Mouse (Mus musculus): Measurements from ENCODE around the gene Depdc5. TPM values are rescaled to one million over a fixed set of nuclear protein-coding genes. Genes with fewer than 3 reads are reported as not detected.

Depdc5 gene
- 3.2 TPM for polyA plus RNA-seq (2015; fragmentation: Illumina TruSeq; extraction: RNeasy Lipid Tissue Mini Kit (QIAGEN cat#74804); ENCODE audit: insufficient read depth, low read depth, low replicate concordance)

GRCm38 (mm10) chr5:32863253-32864228 is at the start of gene Depdc5:
Gene Depdc5 (plus strand): TSS chr5:32863701.

GRCm38 (mm10) chr5:32827009-32827408 is 36.5 kb upstream of the Depdc5 start, which contains the start of gene Gm20671:
Gene Gm20671 (minus strand): TSS chr5:32827109.

GRCm38 (mm10) chr5:32853731-32854507 is 9.6 kb upstream of the Depdc5 start, which contains the start of gene Prr14l:
Gene Prr14l (minus strand): TSS chr5:32854256.

GRCm38 (mm10) chr5:33018561-33019425 is 155.3 kb downstream of the Depdc5 start, which contains the start of gene Ywhah:
Gene Ywhah (plus strand): TSS chr5:33018816.

Other genes starting within 250 kb of the Depdc5 start
- 11.2 TPM for gene Pisd, start 78.1 kb upstream of the Depdc5 start, polyA plus RNA-seq (2015; fragmentation: Illumina TruSeq; extraction: RNeasy Lipid Tissue Mini Kit (QIAGEN cat#74804); ENCODE audit: insufficient read depth, low read depth, low replicate concordance)
- not detected for gene Gm20671, start 36.6 kb upstream of the Depdc5 start, polyA plus RNA-seq (2015; fragmentation: Illumina TruSeq; extraction: RNeasy Lipid Tissue Mini Kit (QIAGEN cat#74804); ENCODE audit: insufficient read depth, low read depth, low replicate concordance)
- gene Prr14l, start 9.4 kb upstream of the Depdc5 start, polyA plus RNA-seq (2015; fragmentation: Illumina TruSeq; extraction: RNeasy Lipid Tissue Mini Kit (QIAGEN cat#74804); ENCODE audit: insufficient read depth, low read depth, low replicate concordance) = 2.3 TPM
- 31.6 TPM for gene Ywhah, start 155.1 kb downstream of the Depdc5 start, polyA plus RNA-seq (2015; fragmentation: Illumina TruSeq; extraction: RNeasy Lipid Tissue Mini Kit (QIAGEN cat#74804); ENCODE audit: insufficient read depth, low read depth, low replicate concordance)
- gene Slc5a1, start 240.5 kb downstream of the Depdc5 start, polyA plus RNA-seq (2015; fragmentation: Illumina TruSeq; extraction: RNeasy Lipid Tissue Mini Kit (QIAGEN cat#74804); ENCODE audit: insufficient read depth, low read depth, low replicate concordance) = 1.6 TPM

Measured in pancreas, adult 10 weeks (tissue).